Mouse (Mus musculus) bone marrow macrophage, adult 2 months (primary cell): ENCODE results near the gene Batf2.

Experiments
- CTCF ChIP-seq: IDR thresholded peaks from 2 replicates; pipeline ENCODE4 v1.5.1; 2012; ENCODE audit warnings: low read depth, mild to moderate bottlenecking, low read length, moderate library complexity
- POLR2A ChIP-seq: IDR thresholded peaks from 2 replicates; pipeline ENCODE4 v1.6.1; 2012; ENCODE audit warnings: mild to moderate bottlenecking, low read depth, low read length, borderline replicate concordance

GRCm38 (mm10) chr19:6141394-6141749 is 589 bp downstream of the Batf2 start, which contains the start of gene Arl2:
- peak; percentile 50 for TF ChIP-seq CTCF
- no peak for TF ChIP-seq POLR2A
